Mouse (Mus musculus) limb, embryonic 15.5 days (tissue): ENCODE measurements around the gene Mrpl47. TPM values are rescaled to one million over a fixed set of nuclear protein-coding genes. Genes with fewer than 3 reads are reported as not detected.
A peak's percentile ranks its signal among the peaks of the same experiment; 100 is the strongest.
"Not testable (repeated sequence)": the region's sequence is repeated elsewhere in the genome, so short reads cannot be mapped to it uniquely, and the experiment has no call there.

Experiments
- ATAC-seq: fragments of 200-750 bp; cut with Nextera tagmentation; 2 replicates; pipeline ENCODE4 v1.8.0; 2017; ENCODE audit warnings: low read depth, moderate TSS enrichment; ENCODE audit not compliant: insufficient number of reproducible peaks, low FRiP score, low TSS enrichment
- H3K27ac ChIP-seq: fragments of 300-500 bp; sonication (generic); 2 replicates; pipeline ENCODE4 v1.5.1; 2015; ENCODE audit warnings: moderate library complexity, mild to moderate bottlenecking, inconsistent platforms
- H3K27me3 ChIP-seq: fragments of 300-500 bp; sonication (generic); 2 replicates; pipeline ENCODE4 v1.6.1; 2015; ENCODE audit warnings: inconsistent platforms
- H3K36me3 ChIP-seq: fragments of 300-500 bp; sonication (generic); 2 replicates; pipeline ENCODE4 v1.6.1; 2015; ENCODE audit warnings: inconsistent platforms
- H3K4me1 ChIP-seq: fragments of 300-500 bp; sonication (generic); 2 replicates; pipeline ENCODE4 v1.6.1; 2015; ENCODE audit warnings: inconsistent platforms
- H3K4me2 ChIP-seq: fragments of 300-500 bp; sonication (generic); 2 replicates; pipeline ENCODE4 v1.6.1; 2015; ENCODE audit warnings: mild to moderate bottlenecking, inconsistent platforms
- H3K4me3 ChIP-seq: fragments of 300-500 bp; sonication (generic); 2 replicates; pipeline ENCODE4 v1.5.1; 2015; ENCODE audit warnings: mild to moderate bottlenecking, inconsistent platforms
- H3K9ac ChIP-seq: fragments of 300-500 bp; sonication (generic); 2 replicates; pipeline ENCODE4 v1.6.1; 2015; ENCODE audit warnings: inconsistent platforms
- H3K9me3 ChIP-seq: fragments of 300-500 bp; sonication (generic); 2 replicates; pipeline ENCODE4 v1.6.1; 2016; ENCODE audit warnings: inconsistent platforms
- WGBS: fragments of 180-500 bp; shearing (Covaris S2); methylation state at CpG from one replicate; pipeline ENCODE4 v1.1.7; 2015; 5-methylcytosine and 5-hydroxymethylcytosine counted together
- polyA plus RNA-seq: library from polyadenylated mRNA; unstranded; fragments of >200 nt; fragmentation: Nextera tagmentation; extraction: Ambion mirVana; gene quantifications from 2 replicates; pipeline ENCODE4 v1.2.1, GENCODE M21; 2015

The Mrpl47 gene
- polyA plus RNA-seq, 1 experiment from 2014 or later = 27.4 TPM

- 82% methylated on average over 10 of the region's 10 CpGs for WGBS
- not testable (repeated sequence) for H3K27ac ChIP-seq, H3K9ac ChIP-seq, H3K4me3 ChIP-seq, H3K9me3 ChIP-seq, H3K4me2 ChIP-seq, H3K36me3 ChIP-seq, ATAC-seq, H3K4me1 ChIP-seq, H3K27me3 ChIP-seq
These were observed 32.8 kb downstream of the Mrpl47 start for GRCm38 (mm10) chr3:32704632-32705031.

DNA sequence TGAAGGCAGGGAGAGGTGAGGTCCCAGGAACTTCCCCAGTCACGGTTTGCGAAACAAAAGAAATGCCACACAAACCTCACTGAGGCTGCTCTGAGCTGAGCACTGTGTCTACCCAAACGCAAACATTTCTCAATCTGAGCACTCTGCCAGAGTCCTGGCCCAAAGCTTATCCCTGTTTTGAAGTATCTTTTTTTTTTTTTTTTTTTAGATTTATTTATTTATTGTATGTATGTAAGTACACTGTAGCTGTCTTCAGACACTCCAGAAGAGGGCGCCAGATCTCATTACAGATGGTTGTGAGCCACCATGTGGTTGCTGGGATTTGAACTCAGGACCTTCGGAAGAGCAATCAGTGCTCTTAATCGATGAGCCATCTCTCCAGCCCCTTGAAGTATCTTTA, 33.4 kb downstream of the Mrpl47 start:
- not testable (repeated sequence) for H3K4me2 ChIP-seq, H3K4me1 ChIP-seq, H3K9me3 ChIP-seq, H3K27me3 ChIP-seq, ATAC-seq, H3K9ac ChIP-seq, H3K4me3 ChIP-seq, H3K36me3 ChIP-seq, H3K27ac ChIP-seq
- 93% methylated on average over 6 of the region's 6 CpGs for WGBS

DNA sequence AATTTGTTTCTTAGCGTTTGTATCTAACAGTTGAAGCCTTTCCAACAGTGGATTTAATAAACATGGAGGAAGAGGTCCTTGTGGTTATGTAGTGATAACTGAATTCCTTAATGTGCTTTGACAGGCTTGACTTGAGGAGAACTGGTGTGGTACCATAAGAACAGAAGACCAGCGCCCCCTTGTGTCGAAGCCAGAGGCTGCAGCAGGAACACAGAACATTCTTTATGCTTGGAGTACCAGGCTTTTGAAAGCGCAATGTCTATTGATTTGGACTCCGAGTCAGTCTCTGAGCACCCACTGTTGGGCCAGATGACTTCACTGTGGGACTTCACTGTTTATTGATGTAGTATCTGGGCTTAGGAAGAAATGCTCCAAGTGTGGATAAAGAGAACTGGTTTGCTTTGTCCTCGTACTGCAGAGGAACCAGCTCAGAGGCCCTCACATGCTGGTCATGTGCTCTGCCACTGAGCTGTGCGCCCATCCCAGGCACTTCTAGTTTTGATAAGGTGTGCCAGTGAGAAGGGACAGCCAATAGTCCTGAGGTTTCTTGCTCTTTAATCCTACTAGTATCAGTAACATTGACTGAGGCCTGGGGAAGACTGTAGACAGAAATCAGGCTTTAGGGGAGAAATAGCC, 39.1 kb downstream of the Mrpl47 start:
- Histone ChIP-seq H3K9me3 (no peaks in the 10 kb centered on the region), H3K9ac (no peak overlapping the region), H3K27ac (no peak overlapping the region), H3K4me2 (no peak overlapping the region), H3K4me3 (no peak overlapping the region), H3K4me1 (no peaks in the 10 kb centered on the region), H3K27me3 (no peaks in the 10 kb centered on the region), H3K36me3 (no peaks in the 10 kb centered on the region)
- ATAC-seq = 0 out of 2 replicates have a peak, but pooled peaks have one; percentile 44
- WGBS = 40% methylated on average over 7 of the region's 7 CpGs

GRCm38 (mm10) chr3:32695583-32695980, 41.8 kb downstream of the Mrpl47 start:
- Histone ChIP-seq H3K27me3 (no peaks in the 10 kb centered on the region), H3K4me2 (no peak overlapping the region), H3K4me3 (no peak overlapping the region), H3K9me3 (no peaks in the 10 kb centered on the region), H3K9ac (no peak overlapping the region), H3K4me1 (no peaks in the 10 kb centered on the region), H3K27ac (no peak overlapping the region), H3K36me3 (no peaks in the 10 kb centered on the region)
- 87% methylated on average over 4 of the region's 4 CpGs for WGBS
- ATAC-seq = no peak

GRCm38 (mm10) chr3:32694737-32695582, 42.4 kb downstream of the Mrpl47 start:
- Histone ChIP-seq H3K9ac (no peak overlapping the region), H3K9me3 (no peaks in the 10 kb centered on the region), H3K4me3 (no peak overlapping the region), H3K27me3 (no peaks in the 10 kb centered on the region), H3K4me1 (no peaks in the 10 kb centered on the region), H3K36me3 (no peaks in the 10 kb centered on the region), H3K27ac (no peak overlapping the region), H3K4me2 (no peak overlapping the region)
- no peak for ATAC-seq
- WGBS = 67% methylated on average over 12 of the region's 12 CpGs

GRCm38 (mm10) chr3:32694211-32694610, 43.2 kb downstream of the Mrpl47 start:
- 68% methylated on average over 5 of the region's 5 CpGs for WGBS

GRCm38 (mm10) chr3:32691841-32692240, 45.6 kb downstream of the Mrpl47 start:
- Histone ChIP-seq H3K9ac (no peak overlapping the region), H3K36me3 (no peaks in the 10 kb centered on the region), H3K9me3 (no peaks in the 10 kb centered on the region), H3K4me2 (no peak overlapping the region), H3K4me1 (no peaks in the 10 kb centered on the region), H3K4me3 (no peak overlapping the region), H3K27ac (no peak overlapping the region), H3K27me3 (no peaks in the 10 kb centered on the region)
- ATAC-seq = no peak
- 79% methylated on average over 5 of the region's 5 CpGs for WGBS

More at GRCm38 (mm10) chr3:32694211-32694610, 43.2 kb downstream of the Mrpl47 start:
- no peaks in the 10 kb centered on the region for H3K27me3 ChIP-seq
- no peak for ATAC-seq
- no peaks in the 10 kb centered on the region for H3K9me3 ChIP-seq
- no peak overlapping the region for H3K4me3 ChIP-seq
- H3K9ac ChIP-seq = no peak overlapping the region
- no peak overlapping the region for H3K27ac ChIP-seq
- H3K36me3 ChIP-seq = no peaks in the 10 kb centered on the region
- no peaks in the 10 kb centered on the region for H3K4me1 ChIP-seq
- no peak overlapping the region for H3K4me2 ChIP-seq

- Histone ChIP-seq H3K27me3 (no peaks in the 10 kb centered on the region), H3K36me3 (no peaks in the 10 kb centered on the region), H3K9me3 (no peaks in the 10 kb centered on the region), H3K4me3 (no peak overlapping the region), H3K27ac (no peak overlapping the region), H3K9ac (no peak overlapping the region), H3K4me2 (no peak overlapping the region), H3K4me1 (no peaks in the 10 kb centered on the region)
- ATAC-seq = no peak
- 48% methylated on average over 1 of the region's 1 CpGs for WGBS
These were observed 46.5 kb downstream of the Mrpl47 start for GRCm38 (mm10) chr3:32690901-32691300.

GRCm38 (mm10) chr3:32690008-32690407, 47.4 kb downstream of the Mrpl47 start:
- 90% methylated on average over 3 of the region's 3 CpGs for WGBS
- ATAC-seq = no peak
- H3K9ac ChIP-seq = no peak overlapping the region
- no peak overlapping the region for H3K4me3 ChIP-seq
- no peaks in the 10 kb centered on the region for H3K9me3 ChIP-seq
- no peak overlapping the region for H3K27ac ChIP-seq
- no peaks in the 10 kb centered on the region for H3K27me3 ChIP-seq
- H3K4me1 ChIP-seq = no peaks in the 10 kb centered on the region
- H3K4me2 ChIP-seq = no peak overlapping the region
- no peaks in the 10 kb centered on the region for H3K36me3 ChIP-seq

DNA sequence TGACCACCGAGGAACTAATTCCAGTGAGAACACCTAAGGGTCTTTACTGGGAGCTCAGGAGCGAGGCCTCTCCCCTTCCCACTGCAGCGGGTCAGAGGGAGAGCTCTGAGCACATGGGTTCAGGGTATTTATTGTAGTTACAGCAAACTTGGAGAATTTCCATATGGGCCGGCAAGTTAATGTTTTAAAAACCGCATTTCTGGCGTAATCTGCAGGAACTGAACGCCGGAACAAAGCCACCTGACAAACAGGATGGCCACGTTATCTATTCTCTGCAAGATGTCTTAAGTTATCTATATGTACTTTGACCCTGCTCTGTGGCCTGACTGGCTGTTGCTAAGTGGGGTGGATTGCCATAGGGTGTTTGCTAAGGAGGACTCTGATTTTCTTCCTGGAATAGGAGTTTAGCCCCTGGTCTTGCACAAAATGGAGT, 47.8 kb downstream of the Mrpl47 start:
- Histone ChIP-seq H3K4me2 (no peak overlapping the region), H3K9ac (no peak overlapping the region), H3K4me3 (no peak overlapping the region), H3K9me3 (no peaks in the 10 kb centered on the region), H3K27me3 (no peaks in the 10 kb centered on the region), H3K27ac (no peak overlapping the region), H3K36me3 (no peaks in the 10 kb centered on the region), H3K4me1 (no peaks in the 10 kb centered on the region)
- 79% methylated on average over 9 of the region's 9 CpGs for WGBS
- no peak for ATAC-seq

DNA sequence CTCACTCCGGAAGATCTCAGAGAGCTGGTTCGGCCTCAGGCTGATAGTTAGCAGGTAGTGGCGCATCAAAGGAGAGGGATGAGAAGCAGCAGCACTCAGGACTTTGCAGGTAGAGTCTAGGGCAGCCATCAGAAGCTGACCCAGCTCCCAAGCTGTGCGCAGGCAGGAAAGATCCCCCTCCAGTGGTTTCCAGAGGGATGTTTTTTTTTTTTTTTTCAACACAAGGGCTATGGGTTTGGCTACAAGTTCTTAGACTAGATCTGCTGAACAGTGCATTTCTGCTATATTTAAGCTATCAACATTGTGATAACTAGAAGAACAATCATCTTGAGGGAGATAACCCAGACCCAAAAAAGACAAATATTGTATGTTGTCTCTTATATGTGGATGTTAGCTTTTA, 50.2 kb downstream of the Mrpl47 start:
- 26% methylated on average over 4 of the region's 4 CpGs for WGBS
- Histone ChIP-seq H3K27me3 (no peaks in the 10 kb centered on the region), H3K9ac (no peak overlapping the region), H3K27ac (no peak overlapping the region), H3K4me3 (no peak overlapping the region), H3K36me3 (no peaks in the 10 kb centered on the region), H3K4me2 (no peak overlapping the region), H3K9me3 (no peaks in the 10 kb centered on the region), H3K4me1 (no peaks in the 10 kb centered on the region)
- ATAC-seq = no peak

- no peak overlapping the region for H3K4me3 ChIP-seq
- ATAC-seq = no peak
- H3K4me2 ChIP-seq = no peak overlapping the region
- H3K9ac ChIP-seq = no peak overlapping the region
- no peaks in the 10 kb centered on the region for H3K36me3 ChIP-seq
- WGBS = 68% methylated on average over 1 of the region's 1 CpGs
- H3K4me1 ChIP-seq = no peaks in the 10 kb centered on the region
- H3K27me3 ChIP-seq = no peaks in the 10 kb centered on the region
- no peak overlapping the region for H3K27ac ChIP-seq
- H3K9me3 ChIP-seq = no peaks in the 10 kb centered on the region
These were observed 50.9 kb downstream of the Mrpl47 start for GRCm38 (mm10) chr3:32686537-32686936.
